Mouse (Mus musculus) heart, postnatal 0 days (tissue): ENCODE data around the gene Fbxl18.

Experiments
- CTCF ChIP-seq: IDR thresholded peaks from 2 replicates; pipeline ENCODE4 v1.5.1; 2016; ENCODE audit warnings: antibody characterized with exemption, control low read depth, low read depth
- EP300 ChIP-seq: IDR thresholded peaks from 2 replicates; pipeline ENCODE4 v1.6.1; 2016; ENCODE audit warnings: antibody characterized with exemption, low read depth

DNA sequence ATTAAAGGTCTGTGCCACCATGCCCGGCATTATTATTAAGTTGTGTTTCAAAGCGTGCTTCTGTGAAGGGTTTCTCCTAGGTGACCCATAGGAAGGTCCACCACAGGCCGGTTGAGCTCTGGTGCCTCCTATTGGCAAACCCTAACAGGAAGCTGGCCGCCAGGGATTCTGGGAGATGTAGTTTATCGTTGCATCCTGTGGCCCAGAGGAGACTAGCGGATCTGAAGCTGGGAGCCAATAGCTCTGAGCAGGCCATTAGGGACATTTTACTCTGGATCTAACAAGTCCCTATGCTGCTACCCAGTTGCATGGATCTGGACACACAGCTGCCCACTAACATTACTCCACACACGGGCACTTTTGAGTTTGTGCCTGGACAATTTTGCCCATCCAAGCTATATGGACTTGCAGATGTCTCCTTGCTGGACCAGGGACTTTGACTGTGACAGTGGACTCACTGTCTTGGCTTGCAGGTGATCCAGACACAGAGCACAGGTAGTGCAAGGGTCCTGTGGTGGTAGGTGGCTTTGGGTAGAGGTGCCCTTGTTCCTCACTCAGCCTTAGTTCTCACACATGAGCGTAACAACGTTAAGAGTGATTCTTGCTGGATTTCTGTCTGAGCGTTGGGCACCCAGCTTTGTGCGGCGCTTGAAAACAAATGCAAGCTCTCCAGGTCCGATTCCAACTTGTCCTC is 40.6 kb upstream of the Fbxl18 start:
- peak; percentile 50 for TF ChIP-seq CTCF
- TF ChIP-seq EP300, result no peak
